Mouse (Mus musculus): ENCODE measurements around the gene Pdgfc.

Pdgfc gene

GRCm38 (mm10) chr3:81036151-81036553 is at the start of gene Pdgfc:
Gene Pdgfc, plus strand, starts transcription at chr3:81036416.
- in situ Hi-C loops (cut with MboI, MseI) = loop anchor here (5.0 to 10.0 kb wide), 3 partner anchors 749 to 971 kb away; no protein-coding TSS in a partner anchor

- in situ Hi-C loops (cut with MboI, MseI) = no loop called here
These were observed 27.0 kb upstream of the Pdgfc start for GRCm38 (mm10) chr3:81009245-81009644.

GRCm38 (mm10) chr3:81009899-81010298 is 26.3 kb upstream of the Pdgfc start:
- in situ Hi-C loops (cut with MboI, MseI) = no loop called here

- in situ Hi-C loops (cut with MboI, MseI) = no loop called here
These were observed 18.7 kb upstream of the Pdgfc start for GRCm38 (mm10) chr3:81017385-81018051.

GRCm38 (mm10) chr3:81020064-81020463 is 16.2 kb upstream of the Pdgfc start:
- in situ Hi-C loops (cut with MboI, MseI) = no loop called here

GRCm38 (mm10) chr3:81021783-81022182 is 14.4 kb upstream of the Pdgfc start:
- in situ Hi-C loops (cut with MboI, MseI) = no loop called here

- in situ Hi-C loops (cut with MboI, MseI) = no loop called here
These were observed 13.9 kb upstream of the Pdgfc start for GRCm38 (mm10) chr3:81022266-81022665.

DNA sequence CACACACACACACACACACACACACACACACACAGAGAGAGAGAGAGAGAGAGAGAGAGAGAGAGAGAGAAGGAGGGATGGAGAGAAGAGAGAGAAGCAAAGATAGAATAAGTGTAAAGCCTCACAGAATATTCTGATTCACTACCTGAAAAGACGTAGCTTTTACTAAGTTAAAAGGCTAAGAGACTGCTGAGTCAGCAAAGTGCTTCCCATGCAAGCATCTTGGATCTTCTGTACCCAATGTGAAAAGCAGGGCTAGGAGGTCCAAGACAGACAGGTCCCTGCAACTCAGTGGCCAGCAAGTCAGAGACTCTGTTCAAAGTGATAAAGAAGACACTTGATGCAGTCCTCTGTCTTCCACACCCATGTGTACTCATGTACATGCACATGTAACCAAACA is 13.4 kb upstream of the Pdgfc start:
- in situ Hi-C loops (cut with MboI, MseI) = no loop called here

DNA sequence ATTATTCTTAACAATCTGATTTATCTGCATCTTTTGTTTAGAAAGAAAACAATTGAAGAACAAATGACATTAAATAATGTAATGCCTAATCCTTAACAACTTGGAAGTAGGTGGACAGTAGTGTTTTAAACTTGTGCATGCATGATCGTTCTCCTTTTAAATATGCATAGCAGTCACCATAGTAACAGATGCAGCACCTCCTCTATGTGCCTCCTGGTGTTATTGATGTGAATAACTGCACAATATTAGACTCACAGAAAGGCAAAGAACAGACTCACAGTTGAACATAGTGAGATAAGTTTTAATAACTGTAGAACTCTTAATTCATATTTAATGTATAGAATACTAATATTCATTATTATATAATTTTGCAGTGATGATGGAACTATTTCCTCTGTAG is 12.6 kb upstream of the Pdgfc start:
- in situ Hi-C loops (cut with MboI, MseI) = no loop called here

GRCm38 (mm10) chr3:81025568-81026213 is 10.5 kb upstream of the Pdgfc start:
- in situ Hi-C loops (cut with MboI, MseI) = no loop called here

DNA sequence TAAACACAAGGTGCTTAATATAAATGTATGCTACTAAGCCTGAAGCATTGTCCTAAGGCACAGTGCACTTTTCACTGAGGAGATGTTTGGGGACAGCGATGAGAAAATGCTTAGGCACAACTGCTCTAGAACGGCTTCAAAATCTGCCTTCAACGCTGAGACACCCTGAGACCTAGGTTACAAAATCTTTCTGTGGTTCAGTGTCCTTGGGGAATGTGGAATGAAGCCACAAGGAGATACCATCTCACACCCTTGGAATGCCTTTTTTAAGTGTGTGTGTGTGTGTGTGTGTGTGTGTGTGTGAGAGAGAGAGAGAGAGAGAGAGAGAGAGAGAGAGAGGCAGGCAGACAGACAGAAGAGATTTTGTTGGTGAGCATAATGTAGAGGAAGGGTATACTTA is 7.9 kb upstream of the Pdgfc start:
- in situ Hi-C loops (cut with MboI, MseI) = no loop called here

GRCm38 (mm10) chr3:81029321-81029720 is 6.9 kb upstream of the Pdgfc start:
- in situ Hi-C loops (cut with MboI, MseI) = no loop called here

- in situ Hi-C loops (cut with MboI, MseI) = loop anchor here (10.0 kb wide), 2 partner anchors 755 to 965 kb away; no protein-coding TSS in a partner anchor
These were observed 6.3 kb upstream of the Pdgfc start for GRCm38 (mm10) chr3:81029909-81030308.

DNA sequence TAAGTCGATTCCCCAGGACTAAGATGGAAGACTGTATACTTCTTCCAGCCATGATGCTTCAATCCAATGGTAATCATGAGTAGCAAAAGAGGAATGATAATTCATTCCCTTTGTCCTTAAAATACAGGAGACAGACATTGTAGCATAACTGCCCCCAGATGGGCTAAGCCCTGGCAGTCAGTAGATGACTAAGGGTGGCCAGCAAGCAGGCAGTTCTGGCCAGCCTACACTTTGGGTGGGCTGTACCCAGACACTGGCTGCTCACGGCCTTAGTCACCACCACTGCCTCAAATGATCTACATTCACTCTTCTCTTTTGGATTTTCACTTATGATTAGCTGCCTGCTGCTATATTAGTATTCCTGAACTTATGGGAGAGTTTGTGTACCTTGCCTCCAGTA is 5.9 kb upstream of the Pdgfc start:
- in situ Hi-C loops (cut with MboI, MseI) = loop anchor here (10.0 kb wide), 2 partner anchors 754 to 966 kb away; no protein-coding TSS in a partner anchor

- in situ Hi-C loops (cut with MboI, MseI) = loop anchor here (10.0 kb wide), 2 partner anchors 753 to 967 kb away; no protein-coding TSS in a partner anchor
These were observed 4.2 kb upstream of the Pdgfc start for GRCm38 (mm10) chr3:81032014-81032413.

GRCm38 (mm10) chr3:81034336-81035102 is 1.7 kb upstream of the Pdgfc start:
- in situ Hi-C loops (cut with MboI, MseI) = loop anchor here (5.0 to 10.0 kb wide), 3 partner anchors 750 to 970 kb away; no protein-coding TSS in a partner anchor

DNA sequence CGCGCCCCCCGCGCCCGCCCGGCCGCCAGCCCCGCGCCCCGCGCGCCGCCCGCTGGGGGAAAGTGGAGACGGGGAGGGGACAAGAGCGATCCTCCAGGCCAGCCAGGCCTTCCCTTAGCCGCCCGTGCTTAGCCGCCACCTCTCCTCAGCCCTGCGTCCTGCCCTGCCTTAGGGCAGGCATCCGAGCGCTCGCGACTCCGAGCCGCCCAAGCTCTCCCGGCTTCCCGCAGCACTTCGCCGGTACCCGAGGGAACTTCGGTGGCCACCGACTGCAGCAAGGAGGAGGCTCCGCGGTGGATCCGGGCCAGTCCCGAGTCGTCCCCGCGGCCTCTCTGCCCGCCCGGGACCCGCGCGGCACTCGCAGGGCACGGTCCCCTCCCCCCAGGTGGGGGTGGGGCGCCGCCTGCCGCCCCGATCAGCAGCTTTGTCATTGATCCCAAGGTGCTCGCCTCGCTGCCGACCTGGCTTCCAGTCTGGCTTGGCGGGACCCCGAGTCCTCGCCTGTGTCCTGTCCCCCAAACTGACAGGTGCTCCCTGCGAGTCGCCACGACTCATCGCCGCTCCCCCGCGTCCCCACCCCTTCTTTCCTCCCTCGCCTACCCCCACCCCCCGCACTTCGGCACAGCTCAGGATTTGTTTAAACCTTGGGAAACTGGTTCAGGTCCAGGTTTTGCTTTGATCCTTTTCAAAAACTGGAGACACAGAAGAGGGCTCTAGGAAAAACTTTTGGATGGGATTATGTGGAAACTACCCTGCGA is 517 bp downstream of the Pdgfc start:
- in situ Hi-C loops (cut with MboI, MseI) = loop anchor here (5.0 to 10.0 kb wide), 3 partner anchors 748 to 972 kb away; no protein-coding TSS in a partner anchor

GRCm38 (mm10) chr3:81037312-81037859 is 1.2 kb downstream of the Pdgfc start:
- in situ Hi-C loops (cut with MboI, MseI) = loop anchor here (5.0 to 10.0 kb wide), 3 partner anchors 747 to 973 kb away; no protein-coding TSS in a partner anchor

- in situ Hi-C loops (cut with MboI, MseI) = loop anchor here (5.0 to 10.0 kb wide), 3 partner anchors 746 to 974 kb away; no protein-coding TSS in a partner anchor
These were observed 3.0 kb downstream of the Pdgfc start for GRCm38 (mm10) chr3:81039131-81039653.

- in situ Hi-C loops (cut with MboI, MseI) = no loop called here
These were observed 8.6 kb downstream of the Pdgfc start for GRCm38 (mm10) chr3:81044653-81045343.

Measured in regulatory T cell (primary cell).